ENCODE assay signal across 8 mouse cellular contexts in the genomic region with DNA sequence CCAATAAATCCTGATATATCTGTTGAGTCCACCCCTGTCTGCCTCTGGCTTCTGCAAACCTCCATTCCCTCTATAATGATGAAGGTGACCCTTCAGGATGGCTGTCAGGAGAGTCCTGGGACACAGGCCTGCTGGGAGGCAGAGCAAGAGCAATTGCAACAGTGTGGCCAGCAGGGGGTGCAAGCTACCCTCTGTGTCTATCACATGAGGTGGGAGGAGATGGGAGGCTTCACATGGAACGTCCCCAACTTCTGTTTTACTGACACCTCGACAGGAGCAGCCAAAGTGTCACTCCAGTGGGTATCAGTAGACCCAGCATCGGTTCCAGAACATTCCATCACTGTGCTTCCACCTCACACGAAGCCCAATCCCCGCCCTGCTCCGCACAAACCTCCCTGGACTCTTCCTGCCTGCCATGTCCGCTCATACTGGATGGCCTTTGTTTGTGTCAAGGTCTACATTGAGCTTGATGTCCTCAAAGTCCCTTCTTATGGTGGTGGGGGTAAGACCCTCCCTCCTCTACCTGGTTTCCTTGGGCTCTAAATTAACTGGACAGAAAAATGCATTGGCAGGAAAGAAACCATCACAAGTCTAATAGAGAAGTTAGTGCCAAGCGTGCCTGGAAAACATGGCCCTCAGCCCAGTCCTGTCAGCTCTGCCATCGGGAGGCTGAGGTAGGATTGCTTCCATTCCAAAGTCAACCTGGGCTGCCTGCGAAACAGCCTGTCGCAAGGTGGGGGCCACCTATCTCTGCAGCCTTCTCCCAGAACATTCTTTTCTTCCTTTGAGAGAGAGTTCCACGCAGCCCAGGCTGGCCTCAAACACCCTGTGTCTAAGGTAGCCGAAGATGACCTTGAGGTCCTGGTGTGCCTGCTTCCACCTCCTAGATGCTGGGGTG. TPM values are rescaled to one million over a fixed set of nuclear protein-coding genes. Genes with fewer than 3 reads are reported as not detected.
A peak's percentile ranks its signal among the peaks of the same experiment; 100 is the strongest.
DNase-seq lines count a peak whose midpoint lies in the region; ATAC-seq and TF ChIP-seq lines count a peak whose summit lies in the region.

No protein-coding gene starts in this region.

- peak; percentile 90 for TF ChIP-seq CTCF in cortical plate, adult 2 months (IDR thresholded peaks at IDR 0.05; ENCODE audit: extremely low read depth, insufficient read depth, low read length)
- peak; percentile 93 for TF ChIP-seq CTCF in heart, adult 2 months (IDR thresholded peaks at IDR 0.05)
- TF ChIP-seq CTCF in kidney, adult 2 months (conservative IDR thresholded peaks at IDR 0.05; ENCODE audit: insufficient read depth, insufficient read length, low read depth, low read length): peak; percentile 93
- peak; percentile 98 for TF ChIP-seq CTCF in liver, postnatal 0 days (IDR thresholded peaks at IDR 0.05; ENCODE audit: low read depth)
- peak; percentile 50; the same call in 1 of the 2 replicates for TF ChIP-seq CTCF in olfactory bulb, adult 2 months (IDR thresholded peaks at IDR 0.05; ENCODE audit: insufficient read depth, low read depth, low read length)

- no peaks in the 10 kb centered on the region for H3K79me2 ChIP-seq in heart, adult 2 months (replicated peaks; ENCODE audit: control insufficient read depth, insufficient read depth, low read length)

- no peak for TF ChIP-seq POLR2A in cortical plate, adult 2 months (IDR thresholded peaks at IDR 0.05; ENCODE audit: extremely low read depth, insufficient read depth, low read length)
- peak; percentile 43; the same call in 1 of the 2 replicates for TF ChIP-seq POLR2A in heart, adult 2 months (IDR thresholded peaks at IDR 0.05; ENCODE audit: insufficient read depth, low read depth, low read length)
- no peak for TF ChIP-seq POLR2A in kidney, adult 2 months (IDR thresholded peaks at IDR 0.05; ENCODE audit: low read depth, low read length)
- no peak for TF ChIP-seq POLR2A in olfactory bulb, adult 2 months (IDR thresholded peaks at IDR 0.05; ENCODE audit: insufficient read depth, low read depth, low read length)

- ATAC-seq in liver, postnatal 0 days: peak; percentile 70

- H3K9ac ChIP-seq in heart, adult 2 months (ENCODE audit: low read depth, low read length): no peak overlapping the region
- H3K9ac ChIP-seq in liver, postnatal 0 days (replicated peaks): peak overlapping the region; percentile 26; the same call in 1 of the 2 replicates

- 26% methylated on average over 13 of the region's 13 CpGs for WGBS in heart, adult 2 months
- 44% methylated on average over 13 of the region's 13 CpGs for WGBS in kidney, adult 2 months
- 55% methylated on average over 13 of the region's 13 CpGs for WGBS in liver, postnatal 0 days (ENCODE audit: insufficient replicate concordance)
- WGBS in olfactory bulb, adult 2 months: 55% methylated on average over 13 of the region's 13 CpGs

- no peak overlapping the region for H3K4me3 ChIP-seq in cortical plate, adult 2 months (ENCODE audit: insufficient read depth, low read length)
- no peak overlapping the region for H3K4me3 ChIP-seq in heart, adult 2 months
- no peak overlapping the region for H3K4me3 ChIP-seq in kidney, adult 2 months (ENCODE audit: insufficient read depth, low read depth, low read length)
- H3K4me3 ChIP-seq in liver, postnatal 0 days (ENCODE audit: low read depth, low read length): no peak overlapping the region
- H3K4me3 ChIP-seq in olfactory bulb, adult 2 months (ENCODE audit: insufficient read depth, low read depth, low read length): no peak overlapping the region

- peak; percentile 95 for TF ChIP-seq EP300 in heart, adult 2 months (IDR thresholded peaks at IDR 0.05; ENCODE audit: insufficient read depth, low read depth, low read length)
- TF ChIP-seq EP300 in liver, postnatal 0 days (IDR thresholded peaks at IDR 0.05; ENCODE audit: low read depth): no peak

- no peaks in the 10 kb centered on the region for H3K36me3 ChIP-seq in heart, adult 2 months (ENCODE audit: control insufficient read depth, insufficient read depth, low read length)
- H3K36me3 ChIP-seq in kidney, adult 2 months (ENCODE audit: control insufficient read depth, insufficient read depth, low read length): no peaks in the 10 kb centered on the region
- no peaks in the 10 kb centered on the region for H3K36me3 ChIP-seq in liver, postnatal 0 days (replicated peaks; ENCODE audit: insufficient read depth, low read length)

- DNase-seq in CD4-positive, CD25-positive, alpha-beta regulatory T cell, adult 2 months (ENCODE audit: low read depth, low spot score): peak; percentile 86
- peak; percentile 48 for DNase-seq in WW6 (ENCODE audit: low read depth, low spot score)
- DNase-seq in heart, adult 2 months: peak; percentile 85 to 86
- DNase-seq in kidney, adult 2 months: peak; percentile 80
- DNase-seq in liver, postnatal 0 days: peak; percentile 90
- peak; percentile 77 for DNase-seq in thymus, postnatal 25 days

- H3K9me3 ChIP-seq in liver, postnatal 0 days (ENCODE audit: low read length): no peaks in the 10 kb centered on the region

- H3K27ac ChIP-seq in cortical plate, adult 2 months (ENCODE audit: insufficient read depth, low read length): peak overlapping the region; percentile 84; the same call in 1 of the 2 replicates
- H3K27ac ChIP-seq in heart, adult 2 months: peak overlapping the region; percentile 85
- H3K27ac ChIP-seq in kidney, adult 2 months (ENCODE audit: insufficient read depth, low read depth, low read length): no peak overlapping the region
- peak overlapping the region; percentile 48 for H3K27ac ChIP-seq in liver, postnatal 0 days (ENCODE audit: low read depth)
- H3K27ac ChIP-seq in olfactory bulb, adult 2 months (ENCODE audit: insufficient read depth, low read depth, low read length): peak overlapping the region; percentile 61

- H3K4me1 ChIP-seq in cortical plate, adult 2 months (ENCODE audit: control insufficient read depth, insufficient read depth, low read length): no peaks in the 10 kb centered on the region; the same call in 1 of the 2 replicates
- peaks cover 13% of the 10 kb centered on the region for H3K4me1 ChIP-seq in heart, adult 2 months (ENCODE audit: control insufficient read depth, insufficient read depth, low read length)
- no peaks in the 10 kb centered on the region for H3K4me1 ChIP-seq in kidney, adult 2 months (ENCODE audit: control insufficient read depth, insufficient read depth, low read length)
- H3K4me1 ChIP-seq in liver, postnatal 0 days (ENCODE audit: insufficient read depth): peaks cover 17% of the 10 kb centered on the region
- H3K4me1 ChIP-seq in olfactory bulb, adult 2 months (ENCODE audit: control insufficient read depth, insufficient read depth, low read length): peaks cover 8% of the 10 kb centered on the region

- intact Hi-C loops in heart, adult 2 months (cut with DNase I): loop anchor here (2.0 kb wide), 1 partner anchor 93 kb away; no protein-coding TSS in a partner anchor

- H3K4me2 ChIP-seq in liver, postnatal 0 days (ENCODE audit: low read depth, low read length): peak overlapping the region; percentile 40; the same call in 1 of the 2 replicates

- H3K27me3 ChIP-seq in heart, adult 2 months (ENCODE audit: control insufficient read depth, insufficient read depth, low read length): no peaks in the 10 kb centered on the region
- no peaks in the 10 kb centered on the region for H3K27me3 ChIP-seq in kidney, adult 2 months (replicated peaks; ENCODE audit: control insufficient read depth, insufficient read depth, low read length)
- H3K27me3 ChIP-seq in liver, postnatal 0 days (ENCODE audit: insufficient read depth, low read length): no peaks in the 10 kb centered on the region

RNA-seq across cellular contexts. Expression of a gene that starts 6.7 kb away (rescaled TPM):
- 1.1 and 1.4 TPM in 2 replicates for polyA plus RNA-seq in cortical plate, adult 2 months (2012; rRNA removed)
- total RNA-seq in heart, adult 2 months (2021): 1 to 10 TPM; 6.4 to 6.5 TPM
- polyA plus RNA-seq in heart, adult 2 months (2012; rRNA removed): 7.4 and 9.2 TPM in 2 replicates
- 0.34 and 0.94 TPM in 2 replicates for polyA plus RNA-seq in kidney, adult 2 months (2012; rRNA removed)
- 0.09 and 0.13 TPM in 2 replicates for polyA plus RNA-seq in liver, postnatal 0 days (2015; fragmentation: Nextera tagmentation; extraction: Ambion mirVana)
- polyA plus RNA-seq in olfactory bulb, adult 2 months (2012; ENCODE audit: insufficient read depth, insufficient read length, low replicate concordance, missing spikeins): not detected in 2 replicates

RNA-seq across cellular contexts. Expression of a gene that starts 8.8 kb away (rescaled TPM):
- polyA plus RNA-seq in cortical plate, adult 2 months (2012; rRNA removed): 1,018 and 1,074 TPM in 2 replicates
- 1,000 to 10,000 TPM; 1,364 to 1,491 TPM for total RNA-seq in heart, adult 2 months (2021)
- 1,570 and 1,684 TPM in 2 replicates for polyA plus RNA-seq in heart, adult 2 months (2012; rRNA removed)
- 825 and 914 TPM in 2 replicates for polyA plus RNA-seq in kidney, adult 2 months (2012; rRNA removed)
- polyA plus RNA-seq in liver, postnatal 0 days (2015; fragmentation: Nextera tagmentation; extraction: Ambion mirVana): 979 and 1,075 TPM in 2 replicates
- not detected in 2 replicates for polyA plus RNA-seq in olfactory bulb, adult 2 months (2012; ENCODE audit: insufficient read depth, insufficient read length, low replicate concordance, missing spikeins)

RNA-seq across cellular contexts. Expression of a gene that starts 13.5 kb away (rescaled TPM):
- polyA plus RNA-seq in cortical plate, adult 2 months (2012; rRNA removed): 110 TPM in 2 replicates
- total RNA-seq in heart, adult 2 months (2021): 100 to 1,000 TPM; 196 to 216 TPM
- 352 and 397 TPM in 2 replicates for polyA plus RNA-seq in heart, adult 2 months (2012; rRNA removed)
- 159 and 183 TPM in 2 replicates for polyA plus RNA-seq in kidney, adult 2 months (2012; rRNA removed)
- 77.6 and 80.1 TPM in 2 replicates for polyA plus RNA-seq in liver, postnatal 0 days (2015; fragmentation: Nextera tagmentation; extraction: Ambion mirVana)
- not detected in 2 replicates for polyA plus RNA-seq in olfactory bulb, adult 2 months (2012; ENCODE audit: insufficient read depth, insufficient read length, low replicate concordance, missing spikeins)

RNA-seq across cellular contexts. Expression of a gene that starts 21.0 kb away (rescaled TPM):
- 123 and 128 TPM in 2 replicates for polyA plus RNA-seq in cortical plate, adult 2 months (2012; rRNA removed)
- total RNA-seq in heart, adult 2 months (2021): 10 to 100 TPM; 17.0 to 17.5 TPM
- polyA plus RNA-seq in heart, adult 2 months (2012; rRNA removed): 23.8 and 33.5 TPM in 2 replicates
- polyA plus RNA-seq in kidney, adult 2 months (2012; rRNA removed): 1.5 and 1.9 TPM in 2 replicates
- 0.04 and 0.06 TPM in 2 replicates for polyA plus RNA-seq in liver, postnatal 0 days (2015; fragmentation: Nextera tagmentation; extraction: Ambion mirVana)
- not detected in 2 replicates for polyA plus RNA-seq in olfactory bulb, adult 2 months (2012; ENCODE audit: insufficient read depth, insufficient read length, low replicate concordance, missing spikeins)

RNA-seq across cellular contexts. Expression of a gene that starts 26.3 kb away (rescaled TPM):
- polyA plus RNA-seq in cortical plate, adult 2 months (2012; rRNA removed): 87.5 and 88.2 TPM in 2 replicates
- 10 to 100 TPM; 16.5 to 18.8 TPM for total RNA-seq in heart, adult 2 months (2021)
- 18.0 and 28.1 TPM in 2 replicates for polyA plus RNA-seq in heart, adult 2 months (2012; rRNA removed)
- 60.3 and 75.2 TPM in 2 replicates for polyA plus RNA-seq in kidney, adult 2 months (2012; rRNA removed)
- 24.9 and 25.8 TPM in 2 replicates for polyA plus RNA-seq in liver, postnatal 0 days (2015; fragmentation: Nextera tagmentation; extraction: Ambion mirVana)
- not detected in 2 replicates for polyA plus RNA-seq in olfactory bulb, adult 2 months (2012; ENCODE audit: insufficient read depth, insufficient read length, low replicate concordance, missing spikeins)
